Comparison of ENCODE assay signal across 9 mouse cellular contexts in genomic region chr3:41284897-41285296, GRCm38 (mm10).
DNase-seq lines count a peak whose midpoint lies in the region; ATAC-seq and TF ChIP-seq lines count a peak whose summit lies in the region.
"Had no signal": no experiment of that assay in that cellular context is flagged by ENCODE, and none has a peak within 500 bp of the region (broad histone marks: within the 10 kb centered on the region; RNA-seq: fewer than 3 reads in every experiment).

No protein-coding gene starts in this region.

- no peak overlapping the region for H3K4me3 ChIP-seq in kidney, embryonic 15.5 days (replicated peaks)
- H3K4me3 ChIP-seq in lung, postnatal 0 days (ENCODE audit: low read depth, low read length): no peak overlapping the region
- H3K4me3 ChIP-seq: heart, embryonic 15.5 days had no signal

- WGBS in kidney, embryonic 15.5 days: 12% methylated on average over 13 of the region's 13 CpGs
- WGBS in lung, postnatal 0 days: 21% methylated on average over 13 of the region's 13 CpGs

- no peaks in the 10 kb centered on the region for H3K36me3 ChIP-seq in kidney, embryonic 15.5 days
- H3K36me3 ChIP-seq in lung, postnatal 0 days (ENCODE audit: insufficient read depth, low read length): no peaks in the 10 kb centered on the region
- H3K36me3 ChIP-seq: heart, embryonic 15.5 days had no signal

- H3K4me1 ChIP-seq in kidney, embryonic 15.5 days: peaks cover 34% of the 10 kb centered on the region
- H3K4me1 ChIP-seq in lung, postnatal 0 days (ENCODE audit: insufficient read depth, low read depth, low read length): no peaks in the 10 kb centered on the region; the same call in 1 of the 2 replicates
- H3K4me1 ChIP-seq: heart, embryonic 15.5 days had no signal

- H3K4me2 ChIP-seq in kidney, embryonic 15.5 days: peak overlapping the region; percentile 21; the same call in 1 of the 2 replicates
- no peak overlapping the region for H3K4me2 ChIP-seq in lung, postnatal 0 days (replicated peaks; ENCODE audit: low read depth, low read length)
- H3K4me2 ChIP-seq: heart, embryonic 15.5 days had no signal

- H3K9ac ChIP-seq in kidney, embryonic 15.5 days: no peak overlapping the region
- no peak overlapping the region for H3K9ac ChIP-seq in lung, postnatal 0 days (replicated peaks; ENCODE audit: low read depth)
- H3K9ac ChIP-seq: heart, embryonic 15.5 days had no signal

- peak overlapping the region; percentile 78 for H3K27ac ChIP-seq in kidney, embryonic 15.5 days
- H3K27ac ChIP-seq in lung, postnatal 0 days (ENCODE audit: low read length): no peak overlapping the region
- H3K27ac ChIP-seq: heart, embryonic 15.5 days had no signal

- no peak for TF ChIP-seq POLR2A in brain, embryonic 14.5 days (IDR thresholded peaks at IDR 0.05; ENCODE audit: borderline replicate concordance, extremely low read depth, insufficient read depth, insufficient read length, poor library complexity, severe bottlenecking)

- no peaks in the 10 kb centered on the region for H3K9me3 ChIP-seq in kidney, embryonic 15.5 days (replicated peaks)
- no peaks in the 10 kb centered on the region for H3K9me3 ChIP-seq in lung, postnatal 0 days (ENCODE audit: low read length)
- H3K9me3 ChIP-seq: heart, embryonic 15.5 days had no signal

- TF ChIP-seq CTCF in brain, embryonic 14.5 days (IDR thresholded peaks at IDR 0.05; ENCODE audit: borderline replicate concordance, extremely low read depth, insufficient read depth, insufficient read length): no peak
- no peak for TF ChIP-seq CTCF in lung, postnatal 0 days (IDR thresholded peaks at IDR 0.05)

- ATAC-seq in frontal cortex, adult (ENCODE audit: low TSS enrichment): peak; percentile 86
- peak; percentile 77 for ATAC-seq in kidney, embryonic 15.5 days (replicated peaks; ENCODE audit: low FRiP score)
- peak; percentile 95 for ATAC-seq in lung, postnatal 0 days

- peak; percentile 77 for TF ChIP-seq EP300 in lung, postnatal 0 days (IDR thresholded peaks at IDR 0.05)

- no peaks in the 10 kb centered on the region for H3K27me3 ChIP-seq in kidney, embryonic 15.5 days
- 0 out of 2 replicates have a peak, but pooled peaks cover 10% of the 10 kb centered on the region for H3K27me3 ChIP-seq in lung, postnatal 0 days (replicated peaks; ENCODE audit: insufficient read depth, low read length)
- H3K27me3 ChIP-seq: heart, embryonic 15.5 days had no signal

- DNase-seq in frontal cortex, postnatal 25 days (ENCODE audit: low spot score in 2 of 2): no peak
- peak; percentile 49 for DNase-seq in brain, embryonic 14.5 days (ENCODE audit: low read depth)
- peak; percentile 80 to 81 for DNase-seq in heart, adult 9 months (ENCODE audit: low spot score in 2 of 2)
- peak; percentile 82 for DNase-seq in lung, postnatal 0 days (ENCODE audit: low spot score)
- peak; percentile 86 for DNase-seq in skeletal muscle tissue, adult 2 months (ENCODE audit: low read depth, low spot score)
- no peak for DNase-seq in thymus, postnatal 4 days

Comparison
In these comparisons a context has a peak if more than half of its experiments do, and no peak if none do; other contexts are left out.
1. DNase-seq: peak in brain, embryonic 14.5 days (single experiment), heart, adult 9 months (2 of 2), lung, postnatal 0 days (single experiment) and skeletal muscle tissue, adult 2 months (single experiment); none in frontal cortex, postnatal 25 days (0 of 2) and thymus, postnatal 4 days (single experiment).
2. Peak in every context shown above with its lines, with median percentiles within 50 percentile points of each other: ATAC-seq.